Mouse (Mus musculus): ENCODE measurements around the gene Eno2. TPM values are rescaled to one million over a fixed set of nuclear protein-coding genes. Genes with fewer than 3 reads are reported as not detected.

Eno2 gene
- total RNA-seq, 2 experiments from 2014 or later = 10.0 to 10.2 TPM

Small RNA genes lying within 50 kb of the gene (microRNA-seq; reads per million reads assigned to microRNA genes)
- gene Mir141 (9.0 to 20.5 reads per million in 2 experiments), gene Mir200c (281 to 551 reads per million in 2 experiments)

Other genes with a start within 250 kb of the Eno2 start
- gene C1s1, start 227.3 kb downstream of the Eno2 start, total RNA-seq (2021) = 1 to 10 TPM; 7.9 to 9.1 TPM
- under 1 TPM; 0.36 to 0.43 TPM for gene C1rb, start 199.4 kb downstream of the Eno2 start, total RNA-seq (2021)
- gene C1s2, start 133.6 kb downstream of the Eno2 start, total RNA-seq (2021) = under 1 TPM; 0.14 to 0.25 TPM
- 10 to 100 TPM; 53.5 to 55.8 TPM for gene Lpcat3, start 106.6 kb downstream of the Eno2 start, total RNA-seq (2021)
- gene Emg1, start 57.5 kb downstream of the Eno2 start, total RNA-seq (2021) = 10 to 100 TPM; 72.9 to 73.6 TPM
- 100 to 1,000 TPM; 398 to 399 TPM for gene Phb2, start 57.3 kb downstream of the Eno2 start, total RNA-seq (2021)
- 1 to 10 TPM; 5.3 to 5.4 TPM for gene Ptpn6, start 31.0 kb downstream of the Eno2 start, total RNA-seq (2021)
- gene Grcc10, start 28.3 kb downstream of the Eno2 start, total RNA-seq (2021) = 100 to 1,000 TPM; 259 to 300 TPM
- 1 to 10 TPM in 1 of 2 experiments, not detected in 1; 2.1 TPM for gene Gm45234, start 13.7 kb downstream of the Eno2 start, total RNA-seq (2021)
- gene Atn1, start 13.1 kb downstream of the Eno2 start, total RNA-seq (2021) = 10 to 100 TPM; 61.0 to 70.5 TPM
- gene Lrrc23, start 10.1 kb upstream of the Eno2 start, total RNA-seq (2021) = under 1 TPM in 1 of 2 experiments, not detected in 1; 0.52 TPM
- 1 to 10 TPM; 3.5 to 4.4 TPM for gene Spsb2, start 39.0 kb upstream of the Eno2 start, total RNA-seq (2021)
- gene Tpi1, start 44.6 kb upstream of the Eno2 start, total RNA-seq (2021) = 100 to 1,000 TPM; 977 to 982 TPM
- gene Usp5, start 59.8 kb upstream of the Eno2 start, total RNA-seq (2021) = 100 to 1,000 TPM; 102 to 104 TPM
- 10 to 100 TPM; 77.8 to 82.6 TPM for gene Cdca3, start 59.9 kb upstream of the Eno2 start, total RNA-seq (2021)
- gene Gnb3, start 70.6 kb upstream of the Eno2 start, total RNA-seq (2021) = 1 to 10 TPM; 2.6 to 3.9 TPM
- gene P3h3, start 88.1 kb upstream of the Eno2 start, total RNA-seq (2021) = 10 to 100 TPM; 30.0 to 31.6 TPM
- 1 to 10 TPM; 5.7 to 7.4 TPM for gene Gpr162, start 94.3 kb upstream of the Eno2 start, total RNA-seq (2021)
- under 1 TPM; 0.41 to 0.55 TPM for gene Cd4, start 118.5 kb upstream of the Eno2 start, total RNA-seq (2021)
- gene Lag3, start 142.0 kb upstream of the Eno2 start, total RNA-seq (2021) = 1 to 10 TPM in 1 of 2 experiments, under 1 TPM in 1; 0.68 to 1.0 TPM
- gene Ptms, start 150.4 kb upstream of the Eno2 start, total RNA-seq (2021) = 100 to 1,000 TPM; 549 to 587 TPM
- 100 to 1,000 TPM; 237 to 239 TPM for gene Mlf2, start 161.7 kb upstream of the Eno2 start, total RNA-seq (2021)
- gene Cops7a, start 195.9 kb upstream of the Eno2 start, total RNA-seq (2021) = 100 to 1,000 TPM; 107 to 110 TPM
- gene Pianp, start 227.0 kb upstream of the Eno2 start, total RNA-seq (2021) = 1 to 10 TPM in 1 of 2 experiments, under 1 TPM in 1; 0.69 to 1.5 TPM
- gene Zfp384, start 239.5 kb upstream of the Eno2 start, total RNA-seq (2021) = 10 to 100 TPM; 28.5 to 30.7 TPM